In the genomic region with DNA sequence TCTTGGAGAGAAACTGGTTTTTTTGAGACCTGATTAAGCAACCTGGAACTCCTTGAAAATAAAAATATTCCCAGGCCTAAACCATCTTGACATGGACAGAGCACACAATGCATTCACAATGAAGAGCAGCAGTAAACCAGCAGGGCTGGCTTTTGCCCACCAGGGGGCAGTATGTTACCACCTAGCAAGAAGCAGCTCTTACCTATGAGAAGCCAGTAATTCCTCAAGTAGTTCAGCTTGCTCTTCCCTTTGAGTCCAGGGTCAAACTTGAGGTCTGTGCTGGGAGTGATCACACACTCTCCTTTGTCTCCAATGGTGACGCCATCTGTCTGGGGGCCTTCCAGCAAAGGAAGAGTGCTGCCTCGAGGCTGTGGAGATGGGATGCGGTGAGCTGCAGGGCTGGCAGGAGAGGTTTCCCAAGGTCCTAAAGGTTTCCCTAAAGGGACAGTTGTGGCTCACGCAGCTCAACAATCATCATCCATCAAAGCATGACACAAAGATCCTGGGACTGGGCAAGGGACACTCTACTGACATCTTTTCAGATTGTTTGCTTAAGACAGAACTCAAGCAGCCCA, we compare ENCODE assay signal across 8 mouse cellular contexts. TPM values are rescaled to one million over a fixed set of nuclear protein-coding genes. Genes with fewer than 3 reads are reported as not detected.
DNase-seq lines count a peak whose midpoint lies in the region; ATAC-seq and TF ChIP-seq lines count a peak whose summit lies in the region.

No protein-coding gene starts in this region.

- no peak overlapping the region for H3K4me3 ChIP-seq in left cerebral cortex, adult 2 months

- peak; percentile 73 for ATAC-seq in megakaryocyte, adult 5-6 weeks (ENCODE audit: poor library complexity, severe bottlenecking)

- no peak overlapping the region for H3K27ac ChIP-seq in left cerebral cortex, adult 2 months

- no peak; the same call in none of the 2 replicates for TF ChIP-seq CTCF in left cerebral cortex, adult 2 months (IDR thresholded peaks at IDR 0.05)

- DNase-seq in R1 (ENCODE audit: low read depth, low spot score), result peak; percentile 87
- peak; percentile 88 to 92 for DNase-seq in cerebellum, postnatal 10 days
- DNase-seq in frontal cortex, postnatal 25 days (ENCODE audit: low spot score in 2 of 2), result peak; percentile 71 to 73
- DNase-seq in induced T-regulatory cell, adult 2 months (ENCODE audit: low read depth), result peak; percentile 93
- DNase-seq in left cerebral cortex, adult 2 months (ENCODE audit: extremely low spot score in 1 of 2, low spot score in 2 of 2), result peak; percentile 78 to 82
- DNase-seq in right cerebral cortex, postnatal 14 days, result peak; percentile 81
- peak; percentile 75 for DNase-seq in urinary bladder, postnatal 25 days (ENCODE audit: low spot score)

- intact Hi-C loops in left cerebral cortex, adult 2 months (cut with DNase I), result loop anchor here (1.0 to 10.0 kb wide), 4 partner anchors 73 to 326 kb away; a partner anchor contains a TSS

RNA-seq across cellular contexts. Expression of a gene that starts 30.8 kb away (rescaled TPM):
- 1 to 10 TPM; 3.2 to 3.6 TPM for total RNA-seq in left cerebral cortex, adult 2 months (2021)
- 24.5 and 28.2 TPM in 2 replicates for total RNA-seq in megakaryocyte, adult 5-6 weeks (2015)
- 49.3 and 62.2 TPM in 2 replicates for total RNA-seq in megakaryocyte, adult 5-6 weeks (2017)

RNA-seq across cellular contexts. Expression of a gene that starts 53.4 kb away (rescaled TPM):
- total RNA-seq in left cerebral cortex, adult 2 months (2021), result not detected
- not detected in 2 replicates for total RNA-seq in megakaryocyte, adult 5-6 weeks (2015)
- total RNA-seq in megakaryocyte, adult 5-6 weeks (2017), result not detected in 2 replicates

Comparison
In these comparisons a context has a peak if more than half of its experiments do, and no peak if none do; other contexts are left out.
1. RNA of a gene that starts 30.8 kb away (total RNA-seq): 24.5 to 62.2 TPM in megakaryocyte, adult 5-6 weeks; 3.2 to 3.6 TPM in left cerebral cortex, adult 2 months; every median in the first group is over 4 times any median in the second.
2. Peak in every context shown above with its lines, with median percentiles within 50 percentile points of each other: DNase-seq.